Mouse (Mus musculus) kidney, embryonic 14.5 days (tissue): Measurements from ENCODE around the gene Slc16a5. TPM values are rescaled to one million over a fixed set of nuclear protein-coding genes. Genes with fewer than 3 reads are reported as not detected.

Source experiments
- ATAC-seq: fragments of 200-750 bp; cut with Nextera tagmentation; 2 replicates; pipeline ENCODE4 v1.8.0; 2017; ENCODE audit warnings: moderate number of reproducible peaks, mild to moderate bottlenecking, moderate TSS enrichment, moderate library complexity; ENCODE audit not compliant: low FRiP score, low TSS enrichment
- H3K27ac ChIP-seq: fragments of 300-500 bp; sonication (generic); 2 replicates; pipeline ENCODE4 v1.5.1; 2014; ENCODE audit warnings: low read depth, mild to moderate bottlenecking, low read length, moderate library complexity, mixed read lengths
- H3K27me3 ChIP-seq: fragments of 300-500 bp; sonication (generic); 2 replicates; pipeline ENCODE4 v1.6.1; 2014; ENCODE audit warnings: mild to moderate bottlenecking, low read length; ENCODE audit not compliant: control insufficient read depth, insufficient read depth
- H3K36me3 ChIP-seq: fragments of 300-500 bp; sonication (generic); 2 replicates; pipeline ENCODE4 v1.6.1; 2014; ENCODE audit warnings: low read length, mixed read lengths; ENCODE audit not compliant: control insufficient read depth, insufficient read depth
- H3K4me1 ChIP-seq: fragments of 300-500 bp; sonication (generic); 2 replicates; pipeline ENCODE4 v1.6.1; 2014; ENCODE audit warnings: low read length, mixed read lengths; ENCODE audit not compliant: control insufficient read depth, insufficient read depth
- H3K4me2 ChIP-seq: fragments of 300-500 bp; sonication (generic); replicated peaks from 2 replicates; pipeline ENCODE4 v1.6.1; 2014; ENCODE audit warnings: low read depth, mild to moderate bottlenecking, low read length
- H3K4me3 ChIP-seq: fragments of 300-500 bp; sonication (generic); 2 replicates; pipeline ENCODE4 v1.5.1; 2014; ENCODE audit warnings: mild to moderate bottlenecking, low read length
- H3K9ac ChIP-seq: fragments of 300-500 bp; sonication (generic); 2 replicates; pipeline ENCODE4 v1.6.1; 2014; ENCODE audit warnings: low read depth, mild to moderate bottlenecking, low read length, moderate library complexity
- H3K9me3 ChIP-seq: fragments of 300-500 bp; sonication (generic); 2 replicates; pipeline ENCODE4 v1.6.1; 2016; ENCODE audit warnings: low read length; ENCODE audit not compliant: control insufficient read depth
- WGBS: fragments of 180-500 bp; shearing (Covaris S2); extraction: QIAGEN DNeasy Blood & Tissue Kit; methylation state at CpG from one replicate; pipeline ENCODE4 v1.1.7; 2014; 5-methylcytosine and 5-hydroxymethylcytosine counted together
- microRNA-seq: library from miRNA; unstranded; fragments of <30 nt; microRNA quantifications from one replicate; pipeline ENCODE4, GENCODE M21; 2016
- polyA plus RNA-seq: library from polyadenylated mRNA; unstranded; fragments of >200 nt; fragmentation: Nextera tagmentation; extraction: Ambion mirVana; gene quantifications from 2 replicates; pipeline ENCODE4 v1.2.1, GENCODE M21; 2014

Gene Slc16a5
- polyA plus RNA-seq, 1 experiment from 2014 or later = 10.7 TPM

DNA sequence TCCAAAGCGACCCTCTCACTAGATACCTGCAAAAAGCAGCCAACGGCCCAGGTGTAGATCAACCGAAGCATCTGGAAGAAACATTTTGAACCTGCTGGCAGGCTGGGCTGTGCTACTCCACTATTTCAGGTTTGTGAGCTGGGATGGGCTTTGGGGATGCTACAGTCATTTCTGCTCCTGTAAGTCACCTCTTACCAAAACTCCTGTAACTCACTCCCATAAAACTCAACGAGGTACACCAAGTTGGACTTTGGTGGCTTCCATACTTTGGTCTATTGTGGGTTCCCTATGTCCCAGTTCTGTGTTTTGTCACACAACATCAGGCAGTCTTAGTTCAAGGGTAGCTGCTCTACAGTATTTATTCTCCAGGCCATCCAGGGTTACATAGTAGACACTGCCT lies 58.8 kb downstream of the Slc16a5 start:
- Histone ChIP-seq H3K4me3 (no peak overlapping the region), H3K27ac (0 out of 2 replicates have a peak overlapping the region, but pooled peaks have one; percentile 1), H3K4me2 (no peak overlapping the region), H3K27me3 (no peaks in the 10 kb centered on the region), H3K4me1 (no peaks in the 10 kb centered on the region), H3K9ac (no peak overlapping the region), H3K36me3 (peaks cover 36% of the 10 kb centered on the region), H3K9me3 (no peaks in the 10 kb centered on the region)
- ATAC-seq = no peak
- 80% methylated on average over 4 of the region's 4 CpGs for WGBS

DNA sequence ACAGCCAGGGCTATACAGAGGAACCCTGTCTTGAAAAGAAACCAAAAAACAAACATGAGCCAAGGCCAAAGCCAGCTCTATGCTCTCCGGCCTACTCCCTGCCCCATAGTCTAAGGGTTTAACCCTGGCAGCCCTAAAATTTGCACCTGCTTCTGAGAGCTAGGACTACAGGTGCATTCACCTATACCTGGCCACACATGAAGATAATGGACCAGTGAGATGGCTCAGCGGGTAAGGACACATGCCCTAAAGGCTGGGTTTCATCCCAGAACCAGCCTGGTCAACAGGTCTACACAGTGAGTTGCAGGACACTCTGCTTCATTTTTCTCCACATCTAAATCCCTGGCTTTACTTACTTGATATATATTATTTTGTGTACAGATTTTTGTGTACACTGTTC lies 60.0 kb downstream of the Slc16a5 start:
- ATAC-seq = no peak
- Histone ChIP-seq H3K4me3 (no peak overlapping the region), H3K27me3 (no peaks in the 10 kb centered on the region), H3K36me3 (peaks cover 47% of the 10 kb centered on the region), H3K27ac (no peak overlapping the region), H3K9me3 (no peaks in the 10 kb centered on the region), H3K4me1 (no peaks in the 10 kb centered on the region), H3K9ac (no peak overlapping the region), H3K4me2 (no peak overlapping the region)
- WGBS = 93% methylated on average over 2 of the region's 2 CpGs

DNA sequence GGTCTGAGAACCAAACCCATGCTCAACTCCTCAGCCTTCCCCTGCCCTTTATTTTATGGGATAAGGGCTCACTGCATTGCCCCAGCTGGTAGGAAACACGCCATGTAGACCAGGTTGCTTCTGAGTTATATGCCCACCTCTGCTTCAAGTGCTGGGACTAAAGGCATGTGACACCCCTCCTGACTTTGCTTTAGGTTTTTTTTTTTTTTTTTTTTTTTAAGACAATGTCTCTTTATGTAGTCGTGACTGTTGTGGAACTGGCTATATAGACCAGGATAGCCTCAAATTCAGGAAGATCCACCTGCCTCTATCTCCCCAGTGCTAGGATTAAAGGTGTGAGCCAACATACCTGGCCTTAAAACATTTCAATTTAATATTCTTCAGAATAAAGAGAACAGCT lies 60.4 kb downstream of the Slc16a5 start:
- ATAC-seq = no peak
- Histone ChIP-seq H3K27me3 (no peaks in the 10 kb centered on the region), H3K4me2 (no peak overlapping the region), H3K9ac (no peak overlapping the region), H3K4me1 (no peaks in the 10 kb centered on the region), H3K9me3 (no peaks in the 10 kb centered on the region), H3K27ac (no peak overlapping the region), H3K36me3 (peaks cover 51% of the 10 kb centered on the region), H3K4me3 (no peak overlapping the region)
- 83% methylated on average over 2 of the region's 2 CpGs for WGBS

Small RNA genes lying within 50 kb of the gene (microRNA-seq; reads per million reads assigned to microRNA genes)
- not detected for gene Mir3968

Other genes with a start within 250 kb of the Slc16a5 start
- not detected in 2 replicates for gene Grin2c, start 195.2 kb upstream of the Slc16a5 start, polyA plus RNA-seq
- gene Fdxr, start 185.4 kb upstream of the Slc16a5 start, polyA plus RNA-seq = 9.2 and 13.1 TPM in 2 replicates
- gene Fads6, start 164.8 kb upstream of the Slc16a5 start, polyA plus RNA-seq = 0.32 and 0.39 TPM in 2 replicates
- gene Otop2, start 155.3 kb upstream of the Slc16a5 start, polyA plus RNA-seq = 0.14 and 0.15 TPM in 2 replicates
- gene Ush1g, start 140.4 kb upstream of the Slc16a5 start, polyA plus RNA-seq = not detected in 2 replicates
- gene Otop3, start 127.7 kb upstream of the Slc16a5 start, polyA plus RNA-seq = not detected in 2 replicates
- 2.3 and 4.4 TPM in 2 replicates for gene Hid1, start 94.7 kb upstream of the Slc16a5 start, polyA plus RNA-seq
- 11.5 and 13.0 TPM in 2 replicates for gene Cdr2l, start 80.6 kb upstream of the Slc16a5 start, polyA plus RNA-seq
- gene Mrpl58, start 58.7 kb upstream of the Slc16a5 start, polyA plus RNA-seq = 235 and 261 TPM in 2 replicates
- gene Atp5h, start 42.5 kb upstream of the Slc16a5 start, polyA plus RNA-seq = 962 and 1,151 TPM in 2 replicates
- gene Kctd2, start 42.3 kb upstream of the Slc16a5 start, polyA plus RNA-seq = 22.7 and 23.9 TPM in 2 replicates
- 0.14 and 0.33 TPM in 2 replicates for gene Trim80, start 21.9 kb upstream of the Slc16a5 start, polyA plus RNA-seq
- 5.7 and 7.9 TPM in 2 replicates for gene Armc7, start 13.2 kb downstream of the Slc16a5 start, polyA plus RNA-seq
- 75.6 and 76.3 TPM in 2 replicates for gene Nt5c, start 29.4 kb downstream of the Slc16a5 start, polyA plus RNA-seq
- 487 and 524 TPM in 2 replicates for gene Jpt1, start 51.9 kb downstream of the Slc16a5 start, polyA plus RNA-seq
- gene Sumo2, start 73.8 kb downstream of the Slc16a5 start, polyA plus RNA-seq = 1,228 and 1,562 TPM in 2 replicates
- 159 and 197 TPM in 2 replicates for gene Nup85, start 102.0 kb downstream of the Slc16a5 start, polyA plus RNA-seq
- 99.7 and 100 TPM in 2 replicates for gene Mrps7, start 141.5 kb downstream of the Slc16a5 start, polyA plus RNA-seq
- gene Gga3, start 141.6 kb downstream of the Slc16a5 start, polyA plus RNA-seq = 14.4 and 22.7 TPM in 2 replicates
- 33.3 and 33.6 TPM in 2 replicates for gene Mif4gd, start 150.5 kb downstream of the Slc16a5 start, polyA plus RNA-seq
- 35.3 and 40.8 TPM in 2 replicates for gene Slc25a19, start 165.8 kb downstream of the Slc16a5 start, polyA plus RNA-seq
- 47.7 and 53.0 TPM in 2 replicates for gene Grb2, start 246.1 kb downstream of the Slc16a5 start, polyA plus RNA-seq